Mouse (Mus musculus) WW6 (cell line): ENCODE results near the gene Glcci1.

Source experiments
- DNase-seq: peaks from one replicate; pipeline ENCODE4 v3.0.0-alpha.2; 2013; ENCODE audit warnings: low read depth, low spot score

Gene Glcci1

DNA sequence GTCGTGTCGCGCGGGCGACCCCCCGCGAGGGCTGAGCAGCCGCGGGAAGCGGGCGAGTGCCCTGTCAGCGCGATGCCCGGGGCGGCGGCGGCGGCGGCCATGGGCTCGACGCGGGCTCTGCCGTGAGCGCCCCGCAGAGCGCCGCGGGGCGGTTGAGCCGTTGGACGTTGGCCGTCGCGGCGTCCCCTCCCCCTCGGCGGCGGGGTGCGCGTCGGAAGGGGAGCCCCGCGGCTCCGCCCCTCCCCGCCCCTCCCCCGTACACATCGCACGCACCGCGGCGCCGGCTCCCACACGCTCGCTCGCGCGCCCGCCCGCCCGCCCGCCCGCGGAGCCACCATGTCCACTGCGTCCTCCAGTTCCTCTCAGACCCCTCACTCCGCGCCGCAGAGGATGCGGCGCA is at the start of gene Glcci1:
Gene Glcci1, plus strand, starts transcription at position 50 of the 400 bp plus-strand sequence.
- no peak for DNase-seq

- no peak for DNase-seq
These were observed 47.0 kb upstream of the Glcci1 start for GRCm38 (mm10) chr6:8462447-8462846.

GRCm38 (mm10) chr6:8465388-8465787 is 44.0 kb upstream of the Glcci1 start:
- DNase-seq, result no peak

DNA sequence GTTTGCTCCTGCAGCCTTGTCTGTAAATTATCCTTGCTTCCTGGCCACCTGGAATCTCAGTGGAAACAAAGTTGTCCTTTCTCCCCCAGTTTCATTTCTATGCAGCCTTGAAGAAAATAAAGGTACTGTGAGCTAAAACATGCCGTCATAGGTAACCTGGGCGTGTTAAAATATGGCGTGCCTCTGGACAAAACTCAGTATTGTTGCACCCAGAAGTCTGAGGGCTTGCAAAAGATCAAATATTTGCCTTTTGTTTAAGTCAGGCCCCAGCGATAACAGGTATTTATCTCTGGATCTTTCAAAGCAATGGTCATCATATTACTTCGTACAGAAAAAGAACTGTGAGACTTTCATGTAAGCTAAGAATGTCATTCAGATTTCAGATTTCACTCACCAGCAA is 43.4 kb upstream of the Glcci1 start:
- no peak for DNase-seq

- no peak for DNase-seq
These were observed 41.6 kb upstream of the Glcci1 start for GRCm38 (mm10) chr6:8467667-8468337.

DNA sequence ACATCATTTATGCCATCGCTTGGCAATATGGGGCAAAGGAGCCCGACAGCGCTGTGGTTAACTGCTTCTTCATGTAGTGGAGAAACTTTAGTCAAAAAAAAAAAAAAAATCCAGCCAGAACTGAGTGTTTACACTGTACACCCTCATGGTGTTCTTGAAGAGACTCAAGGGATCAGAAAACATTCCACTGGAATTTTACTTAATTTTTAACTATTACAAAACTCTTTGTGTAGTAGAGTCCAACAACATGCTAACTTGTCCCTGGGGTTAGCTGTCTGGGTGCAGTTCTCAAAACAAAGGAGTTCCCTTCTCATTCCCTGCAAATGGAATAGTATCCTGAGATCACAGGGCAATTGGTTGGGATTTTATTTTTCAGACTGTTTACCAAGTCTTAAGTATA is 39.5 kb upstream of the Glcci1 start:
- DNase-seq, result no peak

DNA sequence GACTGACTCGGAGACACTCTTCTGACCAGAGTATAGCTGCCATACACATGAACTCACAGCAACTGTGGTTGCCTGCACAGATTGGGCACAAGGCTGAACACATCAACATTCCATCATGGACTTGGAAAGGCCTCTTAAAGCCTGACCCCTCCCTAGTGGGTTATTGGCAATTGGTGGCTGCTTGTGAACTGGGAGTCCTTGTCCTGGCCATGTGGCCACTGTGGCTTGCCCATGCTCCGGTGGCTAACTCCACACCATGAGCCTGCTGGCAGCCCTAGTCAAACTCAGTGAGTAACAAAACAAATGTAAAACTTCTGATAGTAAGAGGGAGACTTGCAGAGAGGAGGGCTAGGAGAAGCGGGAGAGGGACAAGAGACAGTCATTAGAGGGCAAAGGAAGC is 37.3 kb upstream of the Glcci1 start:
- DNase-seq, result no peak

DNA sequence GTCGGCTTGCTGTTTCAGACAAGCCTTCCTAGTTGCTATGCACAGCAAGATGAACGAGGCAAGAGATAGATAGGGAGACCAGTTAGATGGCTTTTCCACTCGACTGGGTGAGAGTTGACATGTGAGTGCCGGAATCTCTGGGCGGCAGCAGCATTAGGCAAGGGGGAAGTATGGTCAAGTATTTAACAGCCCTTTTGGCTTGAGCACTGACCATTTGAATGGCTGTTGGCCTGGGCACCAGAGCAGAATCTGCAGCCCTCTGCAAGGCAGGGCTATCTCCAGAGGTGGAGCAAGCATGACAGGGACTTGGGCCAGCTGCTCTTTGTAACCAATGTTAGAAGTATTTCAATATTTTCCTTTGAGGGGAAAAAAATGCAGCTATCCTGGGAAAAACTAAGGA is 36.5 kb upstream of the Glcci1 start:
- no peak for DNase-seq

DNA sequence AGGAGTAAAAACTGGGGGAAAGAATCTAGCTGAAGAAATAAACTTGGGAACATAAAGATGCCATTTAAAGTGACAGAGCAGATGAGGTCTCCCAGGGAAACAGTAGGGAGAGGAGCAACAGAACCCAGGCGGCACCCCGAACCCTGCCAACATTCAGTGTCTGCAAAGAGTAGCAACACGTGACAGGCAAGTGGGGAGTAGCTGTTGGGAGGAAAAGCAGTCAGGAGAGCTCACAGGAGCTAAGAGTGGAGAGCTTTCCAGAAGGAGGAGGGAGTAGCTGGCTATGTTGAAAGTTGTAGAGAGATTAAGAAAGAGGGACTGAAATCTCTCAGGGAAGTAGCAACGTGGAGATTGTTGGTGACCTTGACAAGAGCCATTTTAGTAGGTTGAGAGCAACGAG is 35.9 kb upstream of the Glcci1 start:
- DNase-seq, result no peak

- no peak for DNase-seq
These were observed 35.1 kb upstream of the Glcci1 start for GRCm38 (mm10) chr6:8474316-8474715.

DNA sequence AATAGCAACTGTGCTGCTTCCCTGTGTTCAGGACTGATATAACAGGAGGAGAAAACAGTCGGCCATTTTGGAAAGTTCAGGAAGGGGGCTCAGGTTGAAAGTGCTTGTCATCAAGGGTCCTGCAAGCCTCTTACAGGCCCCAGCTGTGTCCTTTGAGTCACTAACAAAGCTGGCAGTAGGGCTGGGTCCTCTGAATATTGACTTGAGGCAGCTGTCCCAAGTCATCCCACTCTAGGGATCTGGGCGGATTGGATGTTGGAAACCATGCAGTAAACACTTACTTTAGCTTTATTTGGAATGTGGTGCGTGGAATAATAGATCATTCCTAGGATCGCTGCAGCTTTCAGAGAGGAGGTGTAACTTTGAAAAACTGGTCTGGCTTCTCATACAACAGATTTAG is 34.6 kb upstream of the Glcci1 start:
- DNase-seq, result no peak

DNA sequence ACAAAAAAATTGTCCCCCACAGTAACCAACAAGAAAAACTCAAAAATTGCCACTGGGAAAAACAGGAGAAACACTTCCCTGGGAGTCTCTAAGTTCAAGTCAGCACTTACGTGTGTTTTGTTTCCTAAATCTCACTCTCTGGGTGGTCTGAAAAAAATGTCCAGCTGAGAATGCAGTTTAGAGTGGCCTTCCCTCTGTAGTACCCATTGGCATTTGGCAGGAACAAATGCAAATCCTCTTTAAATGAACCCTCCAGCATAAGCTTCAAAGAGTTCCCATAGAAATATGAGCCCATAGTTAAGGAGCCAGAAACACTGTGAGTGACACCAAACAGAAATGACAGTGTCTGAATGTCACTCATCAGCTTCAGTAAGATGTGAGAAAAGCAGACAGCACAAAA is 30.2 kb upstream of the Glcci1 start:
- DNase-seq, result no peak

GRCm38 (mm10) chr6:8484437-8485275 is 24.7 kb upstream of the Glcci1 start:
- no peak for DNase-seq

GRCm38 (mm10) chr6:8485414-8486175 is 23.8 kb upstream of the Glcci1 start:
- no peak for DNase-seq

DNA sequence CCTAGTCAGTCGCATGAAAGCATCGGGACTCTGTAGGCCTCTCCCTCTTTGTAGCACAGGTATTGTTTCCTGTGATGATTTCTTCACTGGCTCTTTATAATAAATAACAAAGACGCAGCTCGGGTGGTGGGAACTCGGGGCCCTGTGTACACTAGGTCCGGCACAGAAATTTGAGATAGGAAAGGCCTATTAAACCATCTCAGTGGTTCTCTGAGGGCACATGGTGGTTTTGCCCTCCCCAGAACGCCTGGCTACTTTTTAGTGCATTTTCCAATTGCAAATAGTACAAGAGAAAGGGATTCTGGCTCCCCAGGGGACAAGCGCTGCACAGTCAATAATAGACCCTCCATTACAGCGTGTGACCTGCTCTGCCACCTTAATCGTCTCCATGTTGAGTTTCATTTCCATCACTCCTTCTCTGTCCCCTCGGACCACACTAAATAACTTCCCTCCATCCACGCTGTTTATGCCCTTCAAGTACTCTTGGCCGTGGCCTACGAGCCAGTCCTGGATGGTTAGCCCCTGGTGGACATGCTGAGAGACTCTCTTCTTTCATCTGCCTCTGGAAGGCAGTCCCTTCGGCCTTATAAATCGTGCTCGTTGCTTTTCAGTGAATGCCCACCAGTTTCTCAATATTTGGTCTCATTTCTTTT is 22.9 kb upstream of the Glcci1 start:
- DNase-seq, result no peak

GRCm38 (mm10) chr6:8487044-8487853 is 22.2 kb upstream of the Glcci1 start:
- no peak for DNase-seq

- no peak for DNase-seq
These were observed 21.2 kb upstream of the Glcci1 start for GRCm38 (mm10) chr6:8488249-8488648.

GRCm38 (mm10) chr6:8489266-8489665 is 20.1 kb upstream of the Glcci1 start:
- no peak for DNase-seq

DNA sequence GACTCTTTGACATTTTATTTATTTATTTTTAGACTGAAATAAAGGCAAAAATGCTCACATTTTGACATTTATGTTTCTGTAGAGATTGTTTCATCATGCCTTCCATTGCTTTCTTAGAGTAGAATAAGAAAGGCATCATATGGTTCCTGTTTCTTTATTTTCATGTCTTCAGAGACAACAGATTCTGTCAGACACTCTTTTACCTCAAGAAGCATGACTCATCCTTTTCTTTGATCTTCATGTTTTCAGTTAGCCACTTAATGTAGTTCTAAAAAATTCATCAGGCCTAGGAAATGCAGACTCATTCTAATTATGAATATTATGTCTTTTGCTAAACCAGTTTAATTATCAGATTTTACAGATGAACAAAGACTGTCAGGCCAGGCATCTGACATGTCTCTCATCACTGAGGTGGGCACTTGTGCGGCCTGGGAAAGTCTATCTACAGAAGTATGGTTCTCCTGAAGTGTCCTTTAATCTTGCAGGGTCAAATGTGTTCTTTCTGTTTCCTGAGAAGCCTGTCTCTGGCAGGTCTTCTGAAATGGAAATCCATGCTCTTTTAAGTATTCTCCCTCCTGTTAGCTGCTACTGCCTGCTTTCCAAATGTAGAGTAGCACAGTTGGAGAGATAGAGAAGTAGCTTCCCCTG is 19.3 kb upstream of the Glcci1 start:
- DNase-seq, result no peak

- no peak for DNase-seq
These were observed 17.2 kb upstream of the Glcci1 start for GRCm38 (mm10) chr6:8492248-8492647.
